Mouse (Mus musculus) erythroblast, embryonic 14.5 days (primary cell): ENCODE measurements around the gene Gpsm1.

Experiments used
- GATA1 ChIP-seq: IDR thresholded peaks from 2 replicates; pipeline ENCODE4 v1.6.1; 2012; ENCODE audit warnings: low read length, inconsistent platforms, mixed read lengths
- TAL1 ChIP-seq: IDR thresholded peaks from 3 replicates; pipeline ENCODE4 v1.6.1; 2012; ENCODE audit warnings: low read length, inconsistent platforms, mixed read lengths

- TF ChIP-seq GATA1 (no peak), TAL1 (no peak)
Measured at GRCm38 (mm10) chr2:26319519-26320244, 4.4 kb downstream of the Gpsm1 start.
